Mouse (Mus musculus) Muller cell, postnatal 12 days (primary cell): ENCODE measurements at regions not wholly inside any gene's neighbourhood (a gene's known extent, or its start where the extent isn't known, plus 50 kb on each side); places are given as distances from the start of the nearest gene placed in this dataset.
A peak's percentile ranks its signal among the peaks of the same experiment; 100 is the strongest.

ENCODE experiments used
- DNase-seq: peaks from one replicate; pipeline ENCODE4 v3.0.0-alpha.2; 2015; ENCODE audit errors: inconsistent ontology term

DNA sequence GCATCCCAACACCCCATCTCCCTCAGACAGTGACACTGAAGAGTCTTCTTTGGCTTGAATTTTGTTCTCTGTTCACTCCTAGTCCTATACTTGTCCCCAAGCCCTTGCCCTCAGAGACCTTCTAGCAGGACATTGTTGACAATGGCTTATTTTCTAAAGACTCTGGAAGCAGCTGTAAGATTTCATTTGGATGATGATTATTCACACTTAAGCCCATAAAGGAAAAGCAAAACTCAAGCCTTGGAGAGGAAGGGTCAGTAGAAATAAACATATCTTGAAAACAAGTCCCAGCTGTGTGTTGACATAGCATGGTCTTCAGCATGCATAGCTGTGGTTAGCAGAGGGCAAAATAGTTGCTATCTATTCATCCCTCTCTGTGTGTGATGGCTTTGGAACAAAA lies 59.9 kb upstream of the Cdh11 start:
- no peak for DNase-seq

- peak; percentile 59 for DNase-seq
Observed at GRCm38 (mm10) chr8:102860021-102860420, 74.6 kb upstream of the Cdh11 start.

DNA sequence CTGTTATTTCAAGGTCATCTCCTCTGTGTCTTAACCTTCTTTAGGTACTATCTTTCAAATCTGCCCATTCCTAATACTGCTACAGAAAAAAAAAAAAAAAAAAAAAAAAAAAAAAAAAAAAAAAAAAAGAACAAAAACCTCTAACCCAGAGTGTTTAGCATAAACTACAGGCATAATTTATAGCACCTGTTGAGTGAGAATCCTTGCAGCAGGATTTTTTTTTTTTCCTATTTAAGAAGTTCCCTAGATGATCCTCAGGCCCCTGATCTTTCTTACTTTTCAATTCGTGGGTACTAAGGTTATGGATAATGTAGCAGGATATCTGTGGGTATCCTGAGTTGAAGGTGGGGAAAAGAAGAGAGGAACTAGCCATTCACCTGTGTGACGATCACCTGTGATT lies 114.1 kb upstream of the Cdh11 start:
- DNase-seq: no peak

DNA sequence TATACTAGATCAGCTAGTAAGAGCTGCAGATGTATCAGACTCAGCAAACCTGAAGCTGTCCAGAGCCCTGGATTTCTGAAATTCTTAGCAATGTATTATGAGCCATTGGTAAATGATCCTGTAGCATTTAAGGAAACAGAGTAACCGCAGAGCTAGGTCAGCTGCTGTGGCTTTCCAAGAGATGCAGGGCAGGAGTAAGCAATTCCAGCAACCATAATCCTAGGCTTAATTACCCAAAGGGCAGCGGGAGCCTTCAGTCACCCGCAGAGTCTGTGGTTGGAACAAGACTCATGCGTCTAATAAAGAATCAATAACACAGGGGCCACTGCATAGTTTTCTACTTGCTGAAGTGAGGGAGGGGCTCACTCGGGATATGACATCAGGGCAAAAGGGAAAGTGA lies 115.2 kb upstream of the Cdh11 start:
- peak; percentile 84 for DNase-seq

- DNase-seq: no peak
Observed at GRCm38 (mm10) chr8:102907444-102907843, 122.0 kb upstream of the Cdh11 start.

GRCm38 (mm10) chr8:102931342-102931835 lies 145.9 kb upstream of the Cdh11 start:
- no peak for DNase-seq

DNA sequence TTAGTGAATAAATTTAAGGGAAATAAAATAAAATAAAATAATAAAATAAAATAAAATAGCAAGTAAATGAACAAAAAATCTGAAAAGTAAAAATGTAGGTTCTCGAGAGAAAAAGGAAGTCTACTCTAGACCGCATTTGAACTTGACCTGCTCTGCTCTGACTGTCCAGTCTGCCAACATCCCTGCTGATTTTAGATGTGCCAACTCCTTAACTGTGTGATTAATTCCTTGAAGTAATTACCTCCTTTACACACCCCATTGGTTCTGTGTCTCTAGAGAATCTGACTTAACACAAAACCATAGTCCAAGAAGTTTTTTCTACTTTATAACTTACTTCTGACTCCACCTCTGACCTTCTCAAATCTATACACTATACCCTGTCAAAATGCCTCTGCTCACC lies 153.3 kb upstream of the Cdh11 start:
- DNase-seq: no peak

GRCm38 (mm10) chr8:102945546-102945945 lies 160.1 kb upstream of the Cdh11 start:
- DNase-seq: no peak

DNA sequence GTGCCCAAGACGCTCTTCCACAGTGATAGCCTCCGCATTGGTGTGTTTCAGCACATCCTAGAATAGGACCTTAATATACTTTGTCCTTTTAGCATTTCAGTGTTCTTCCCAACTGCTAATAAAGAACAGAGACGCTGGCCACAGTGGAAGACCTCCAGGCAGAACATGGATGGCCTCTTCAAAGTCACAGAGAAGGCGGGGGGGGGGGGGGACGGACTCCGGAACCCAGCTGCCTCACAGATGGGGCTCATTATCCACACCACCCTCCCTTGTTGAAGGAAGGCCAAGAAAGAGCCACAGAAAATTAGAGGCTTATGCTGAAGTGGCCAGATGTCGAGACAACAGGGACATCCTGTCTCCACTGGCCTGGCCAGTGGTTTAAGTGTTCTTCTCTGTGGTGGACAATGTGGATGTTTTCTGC lies 192.7 kb upstream of the Cdh11 start:
- no peak for DNase-seq

GRCm38 (mm10) chr8:102983220-102983909 lies 197.9 kb upstream of the Cdh11 start:
- no peak for DNase-seq

DNA sequence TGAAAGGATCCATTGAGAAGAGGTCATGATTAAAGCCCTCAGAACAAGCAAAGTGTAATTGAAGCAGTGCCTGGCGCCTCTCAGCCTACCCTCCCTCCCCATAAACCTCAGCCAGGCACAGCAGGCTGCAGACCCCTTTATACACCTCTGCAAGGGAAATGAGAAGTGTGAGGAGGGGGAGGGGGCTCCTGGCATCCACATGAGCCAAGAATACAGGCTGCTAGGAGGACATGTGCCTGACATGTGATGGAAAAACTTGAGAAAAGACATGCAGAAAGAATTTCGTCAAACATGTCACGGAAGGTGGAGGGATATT lies 198.4 kb upstream of the Cdh11 start:
- no peak for DNase-seq

DNA sequence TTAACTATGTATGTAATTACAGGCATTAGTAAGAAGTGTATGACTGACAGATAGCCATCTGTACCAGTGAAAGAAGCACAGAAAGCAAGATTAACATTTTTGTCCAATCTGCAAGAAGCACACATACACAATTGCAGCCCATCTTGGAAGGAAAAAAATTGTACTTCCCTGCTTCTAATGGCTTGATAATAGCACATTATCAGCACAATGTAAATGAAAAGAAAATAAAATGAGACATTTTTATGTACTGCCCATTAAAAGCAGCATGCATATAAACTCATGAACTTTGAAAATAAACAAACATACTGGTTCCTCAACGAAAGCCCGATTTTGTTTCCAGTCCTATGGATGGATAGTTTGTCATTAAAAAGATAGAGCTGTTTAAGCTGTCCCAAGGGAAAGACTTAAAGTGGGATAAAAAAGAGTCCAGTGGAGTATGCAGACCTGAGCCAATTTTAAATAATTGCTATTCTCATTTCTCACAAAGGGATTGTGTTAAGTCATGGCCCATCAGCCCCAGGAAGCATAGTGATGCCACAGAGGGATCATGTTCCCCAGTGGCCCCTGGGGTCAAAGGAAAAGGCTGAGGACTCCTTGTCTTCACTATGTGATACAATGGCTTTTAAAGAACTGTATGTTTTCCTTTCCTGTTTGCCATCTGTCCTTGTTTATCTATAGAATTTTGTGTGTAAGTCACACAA lies 222.0 kb upstream of the Cdh11 start:
- no peak for DNase-seq

GRCm38 (mm10) chr8:103019121-103019520 lies 233.7 kb upstream of the Cdh11 start:
- peak; percentile 74 for DNase-seq

DNA sequence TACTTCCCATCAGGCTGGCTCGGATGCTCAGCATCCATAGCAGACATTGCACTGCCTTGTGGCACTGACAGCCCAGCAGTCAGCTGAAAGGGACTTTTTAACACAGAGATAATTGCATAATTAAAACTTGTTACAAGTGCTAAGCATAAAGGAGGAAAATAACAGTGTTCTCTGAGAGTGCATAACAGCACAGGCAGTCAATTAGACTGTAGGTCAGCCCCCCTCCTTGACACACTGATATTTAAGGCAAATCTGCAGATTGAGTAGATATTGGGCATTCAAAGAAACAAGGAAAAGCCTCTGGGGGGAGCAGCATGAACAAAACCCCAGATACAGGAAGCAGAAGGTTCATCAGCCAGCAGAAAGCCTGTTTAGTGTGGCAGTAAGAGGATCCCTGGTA lies 237.8 kb upstream of the Cdh11 start:
- no peak for DNase-seq

DNA sequence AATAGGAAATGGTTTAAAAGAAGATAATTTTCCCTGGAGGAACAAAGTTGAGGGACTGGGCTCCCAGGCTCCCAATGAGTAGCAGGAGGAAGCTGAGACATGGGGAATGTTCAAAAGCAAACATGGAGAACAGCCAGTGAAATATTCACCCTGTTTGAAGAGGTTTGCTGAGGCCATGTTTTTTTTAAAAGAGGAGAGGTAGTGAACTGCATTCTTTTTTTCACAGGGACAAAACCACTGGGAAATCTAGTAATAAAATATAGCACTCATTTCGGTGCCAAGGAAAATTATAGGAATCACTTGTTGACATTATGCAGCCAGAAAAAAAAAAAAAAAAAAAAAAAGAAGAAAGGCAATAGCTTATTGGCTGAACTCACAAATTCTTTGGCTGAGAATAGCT lies 246.3 kb upstream of the Cdh11 start:
- DNase-seq: no peak

- no peak for DNase-seq
Observed at GRCm38 (mm10) chr8:103033956-103034355, 248.5 kb upstream of the Cdh11 start.

DNA sequence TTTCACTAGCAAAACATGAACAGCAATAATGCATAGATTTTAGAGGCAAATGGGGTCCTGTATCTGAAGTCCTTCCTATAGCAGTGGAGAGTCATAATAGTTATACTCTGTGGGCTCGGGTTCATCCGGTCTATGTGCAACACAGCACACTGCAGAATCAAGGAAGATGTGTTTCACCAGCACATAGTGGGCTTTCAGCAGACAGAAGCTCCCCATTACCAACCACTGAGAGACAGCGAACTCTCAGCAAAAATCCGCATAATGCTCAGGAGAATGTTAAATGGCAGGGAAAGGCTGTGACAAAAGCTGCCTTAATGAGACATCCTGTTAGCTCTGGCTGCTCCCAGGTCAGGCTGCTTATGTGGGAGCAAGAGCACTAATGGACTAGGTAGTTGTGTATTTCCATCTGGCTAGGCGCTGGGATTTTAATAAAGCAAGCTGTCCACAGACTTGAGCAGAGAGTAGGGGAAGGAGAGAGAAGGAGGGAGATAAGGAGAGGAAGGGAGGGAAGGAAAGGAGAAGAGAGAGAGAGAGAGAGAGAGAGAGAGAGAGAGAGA lies 286.7 kb upstream of the Cdh11 start:
- no peak for DNase-seq

DNA sequence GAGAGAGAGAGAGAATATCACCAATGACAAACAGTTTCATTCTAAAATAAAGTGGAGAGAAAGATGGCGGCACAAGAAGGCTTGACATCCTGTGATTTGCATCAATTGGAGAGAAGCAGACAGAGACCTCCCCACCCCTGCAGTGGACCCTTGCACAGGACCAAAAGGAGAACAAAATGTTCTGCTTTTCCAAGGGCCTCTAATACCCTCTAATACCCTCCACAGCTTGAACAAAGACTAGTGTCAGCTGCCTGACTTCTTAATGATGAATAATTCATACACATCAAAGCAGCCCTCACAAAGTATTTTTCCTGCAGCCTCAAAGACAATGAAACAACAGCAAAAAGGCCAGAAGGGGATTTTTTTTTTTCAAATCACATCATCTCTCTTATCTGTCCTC lies 287.2 kb upstream of the Cdh11 start:
- DNase-seq: no peak

DNA sequence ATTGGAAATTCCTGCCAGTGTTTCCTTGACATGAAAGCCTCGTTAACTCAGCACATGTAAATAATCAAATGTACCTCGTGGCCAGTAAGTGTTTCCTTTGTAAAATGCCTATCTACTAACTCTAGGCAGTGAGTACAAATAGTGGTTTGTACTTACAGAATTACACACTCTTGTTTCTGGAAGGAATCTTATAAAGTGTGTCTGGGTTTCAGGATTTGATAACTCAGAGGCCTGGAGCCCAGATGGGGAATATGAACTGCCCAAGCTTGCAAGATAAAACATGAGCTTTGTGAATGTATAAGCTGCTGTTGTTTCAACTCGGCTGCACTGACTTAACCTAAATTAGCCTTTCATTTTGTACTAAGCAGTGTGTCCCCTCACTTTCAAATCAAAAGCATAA lies 293.1 kb upstream of the Cdh11 start:
- no peak for DNase-seq

GRCm38 (mm10) chr8:103086956-103087482 lies 301.6 kb upstream of the Cdh11 start:
- DNase-seq: no peak

DNA sequence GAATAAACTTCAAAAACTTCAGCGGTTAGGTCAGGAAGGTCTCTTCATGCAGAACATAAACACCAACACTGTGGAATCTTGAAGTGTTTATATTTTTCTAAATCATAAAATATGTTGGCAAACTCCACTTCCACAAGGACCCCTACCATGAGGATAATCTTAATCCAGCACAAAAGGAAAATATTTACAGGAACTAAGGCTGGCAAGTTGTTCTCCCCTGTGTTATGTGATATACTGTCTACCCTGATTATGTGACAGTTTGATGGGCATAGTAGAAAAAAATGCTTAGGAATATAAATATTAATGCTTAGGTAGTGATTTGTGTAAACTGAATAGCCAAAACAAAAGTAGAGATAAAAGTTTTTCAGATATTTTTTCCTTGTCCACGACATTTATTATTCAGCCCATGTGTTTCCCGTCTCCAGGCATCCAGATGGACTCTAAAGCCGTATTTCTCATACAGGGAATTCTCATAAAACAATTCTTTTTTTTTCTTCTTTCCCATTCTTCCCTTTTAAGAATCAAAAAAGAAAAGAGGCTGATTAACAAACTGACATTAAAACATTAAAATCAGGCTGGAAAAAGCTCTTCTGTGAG lies 311.2 kb upstream of the Cdh11 start:
- no peak for DNase-seq

DNA sequence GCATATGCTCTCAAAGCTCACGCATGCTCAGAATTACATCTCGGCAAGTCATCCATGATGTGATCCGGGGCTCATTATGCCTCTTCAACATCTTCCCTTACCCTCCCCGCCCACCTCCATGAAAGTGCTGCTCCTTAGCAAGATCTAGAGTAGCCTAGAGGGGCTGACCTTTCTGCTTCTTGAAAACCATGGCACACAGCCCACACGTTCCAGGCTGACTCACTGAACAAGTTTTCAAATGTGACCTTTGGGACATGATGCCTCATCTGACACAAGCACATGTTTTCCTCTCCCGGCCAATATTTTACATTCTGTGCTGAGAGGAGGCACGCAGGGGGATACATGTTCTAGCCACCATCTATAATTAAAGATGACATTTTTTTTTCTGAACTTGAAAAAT lies 340.1 kb upstream of the Cdh11 start:
- DNase-seq: peak; percentile 7

GRCm38 (mm10) chr8:103138136-103138535 lies 352.7 kb upstream of the Cdh11 start:
- no peak for DNase-seq
